Mouse (Mus musculus) MEL (cell line): ENCODE measurements around the gene Nbas. TPM values are rescaled to one million over a fixed set of nuclear protein-coding genes. Genes with fewer than 3 reads are reported as not detected.

ENCODE experiments used
- DNase-seq: peaks from one replicate; pipeline ENCODE4 v3.0.0; 2011; ENCODE audit warnings: low read depth, low spot score
- H3K27ac ChIP-seq: 2 replicates; pipeline ENCODE4 v1.5.1; 2012; ENCODE audit warnings: low read depth, mild to moderate bottlenecking, control low read depth, low read length, moderate library complexity; ENCODE audit not compliant: control insufficient read depth
- H3K27me3 ChIP-seq, 2 experiments: fragments of 150-350 bp in 1 of 2; sonication (generic) in 1 of 2; 2 replicates each; pipeline ENCODE4 v1.6.1; 2012; ENCODE audit warnings: low read length in 2 of 2, mild to moderate bottlenecking in 2 of 2, improper control_type of control experiment in 1 of 2, moderate library complexity in 1 of 2; ENCODE audit not compliant: insufficient read depth in 2 of 2, control insufficient read depth in 1 of 2
- H3K36me3 ChIP-seq, 2 experiments: 2 replicates each; pipeline ENCODE4 v1.6.1; 2012 to 2014; ENCODE audit warnings: low read length in 2 of 2, improper control_type of control experiment in 1 of 2, inconsistent platforms in 1 of 2, mild to moderate bottlenecking in 1 of 2; ENCODE audit not compliant: insufficient read depth in 2 of 2, control insufficient read depth in 1 of 2
- H3K4me1 ChIP-seq, 2 experiments: fragments of 150-350 bp in 1 of 2; sonication (generic) in 1 of 2; 2 replicates each; pipeline ENCODE4 v1.6.1; 2012; ENCODE audit warnings: low read length in 2 of 2, improper control_type of control experiment in 1 of 2, mild to moderate bottlenecking in 1 of 2; ENCODE audit not compliant: insufficient read depth in 2 of 2, control insufficient read depth in 1 of 2
- H3K4me3 ChIP-seq, 2 experiments: fragments of 150-350 bp in 1 of 2; sonication (generic) in 1 of 2; 2 replicates each; pipeline ENCODE4 v1.5.1; 2012; ENCODE audit warnings: low read depth in 2 of 2, low read length in 2 of 2, mild to moderate bottlenecking in 2 of 2, moderate library complexity in 2 of 2, control low read depth in 1 of 2, improper control_type of control experiment in 1 of 2; ENCODE audit not compliant: control insufficient read depth in 1 of 2, insufficient read depth in 1 of 2
- H3K79me2 ChIP-seq: 2 replicates; pipeline ENCODE4 v1.6.1; 2012; ENCODE audit warnings: mild to moderate bottlenecking, low read length, moderate library complexity; ENCODE audit not compliant: control insufficient read depth, poor library complexity, insufficient read depth
- H3K9ac ChIP-seq: 2 replicates; pipeline ENCODE4 v1.6.1; 2012; ENCODE audit warnings: low read depth, mild to moderate bottlenecking, control low read depth, low read length, moderate library complexity; ENCODE audit not compliant: control insufficient read depth, poor library complexity, severe bottlenecking
- H3K9me3 ChIP-seq: fragments of 150-350 bp; sonication (generic); replicated peaks from 2 replicates; pipeline ENCODE4 v1.6.1; 2012; ENCODE audit warnings: mild to moderate bottlenecking, low read length, improper control_type of control experiment, moderate library complexity; ENCODE audit not compliant: insufficient read depth
- BHLHE40 ChIP-seq: IDR thresholded peaks from 2 replicates; pipeline ENCODE4 v1.6.1; 2012; ENCODE audit warnings: low read depth, mild to moderate bottlenecking, inconsistent platforms, low read length, improper control_type of control experiment, borderline replicate concordance
- CHD2 ChIP-seq: IDR thresholded peaks from 2 replicates; pipeline ENCODE4 v1.6.1; 2011; ENCODE audit warnings: low read length, improper control_type of control experiment
- E2F4 ChIP-seq: IDR thresholded peaks from 2 replicates; pipeline ENCODE4 v1.6.1; 2011; ENCODE audit warnings: low read depth, low read length, improper control_type of control experiment, borderline replicate concordance
- ETS1 ChIP-seq: IDR thresholded peaks from 2 replicates; pipeline ENCODE4 v1.6.1; 2012; ENCODE audit warnings: low read depth, mild to moderate bottlenecking, inconsistent platforms, low read length, improper control_type of control experiment, moderate library complexity
- GABPA ChIP-seq: IDR thresholded peaks from 2 replicates; pipeline ENCODE4 v1.6.1; 2012; ENCODE audit warnings: low read depth, mild to moderate bottlenecking, inconsistent platforms, low read length, improper control_type of control experiment, moderate library complexity
- GATA1 ChIP-seq: IDR thresholded peaks from 2 replicates; pipeline ENCODE4 v1.6.1; 2011; ENCODE audit warnings: low read depth, low read length, improper control_type of control experiment
- HCFC1 ChIP-seq: IDR thresholded peaks from 2 replicates; pipeline ENCODE4 v1.6.1; 2012; ENCODE audit warnings: low read depth, mild to moderate bottlenecking, inconsistent platforms, low read length, improper control_type of control experiment, moderate library complexity
- JUND ChIP-seq: IDR thresholded peaks from 2 replicates; pipeline ENCODE4 v1.6.1; 2011; ENCODE audit warnings: low read depth, mild to moderate bottlenecking, improper control_type of control experiment, low read length
- KAT2A ChIP-seq: conservative IDR thresholded peaks from 2 replicates; pipeline ENCODE4 v1.6.1; 2012; ENCODE audit warnings: low read depth, low read length, improper control_type of control experiment, inconsistent platforms
- MAFK ChIP-seq: IDR thresholded peaks from 2 replicates; pipeline ENCODE4 v1.6.1; 2011; ENCODE audit warnings: low read depth, mild to moderate bottlenecking, low read length, improper control_type of control experiment, borderline replicate concordance
- MXI1 ChIP-seq: IDR thresholded peaks from 2 replicates; pipeline ENCODE4 v1.6.1; 2011; ENCODE audit warnings: mild to moderate bottlenecking, low read depth, low read length, improper control_type of control experiment
- MYB ChIP-seq: IDR thresholded peaks from 2 replicates; pipeline ENCODE4 v1.6.1; 2011; ENCODE audit warnings: mild to moderate bottlenecking, low read depth, low read length, improper control_type of control experiment
- MYC ChIP-seq: IDR thresholded peaks from 2 replicates; pipeline ENCODE4 v1.6.1; 2011; ENCODE audit warnings: low read depth, mild to moderate bottlenecking, low read length, improper control_type of control experiment, moderate library complexity
- NRF1 ChIP-seq: IDR thresholded peaks from 2 replicates; pipeline ENCODE4 v1.6.1; 2014; ENCODE audit warnings: low read depth, mild to moderate bottlenecking, inconsistent platforms, low read length, improper control_type of control experiment, moderate library complexity; ENCODE audit not compliant: poor library complexity, insufficient read depth, severe bottlenecking
- POLR2AphosphoS5 ChIP-seq: IDR thresholded peaks from 2 replicates; pipeline ENCODE4 v1.6.1; 2012; ENCODE audit warnings: low read depth, borderline replicate concordance, mild to moderate bottlenecking, inconsistent platforms, low read length, moderate library complexity, mixed read lengths
- RAD21 ChIP-seq: IDR thresholded peaks from 2 replicates; pipeline ENCODE4 v1.6.1; 2011; ENCODE audit warnings: mild to moderate bottlenecking, low read depth, low read length, improper control_type of control experiment
- TAL1 ChIP-seq: IDR thresholded peaks from 2 replicates; pipeline ENCODE4 v1.6.1; 2012; ENCODE audit warnings: mild to moderate bottlenecking, inconsistent platforms, low read length, moderate library complexity, mixed read lengths
- TBP ChIP-seq: IDR thresholded peaks from 2 replicates; pipeline ENCODE4 v1.8.0; 2011; ENCODE audit warnings: low read depth, low read length, improper control_type of control experiment
- UBTF ChIP-seq: IDR thresholded peaks from 2 replicates; pipeline ENCODE4 v1.6.1; 2012; ENCODE audit warnings: low read depth, mild to moderate bottlenecking, inconsistent platforms, low read length, improper control_type of control experiment, moderate library complexity, borderline replicate concordance; ENCODE audit not compliant: insufficient read depth
- USF1 ChIP-seq: IDR thresholded peaks from 2 replicates; pipeline ENCODE4 v1.6.1; 2014; ENCODE audit warnings: low read depth, mild to moderate bottlenecking, inconsistent platforms, low read length, improper control_type of control experiment, moderate library complexity
- ZC3H11A ChIP-seq: IDR thresholded peaks from 2 replicates; pipeline ENCODE4 v1.6.1; 2012; ENCODE audit warnings: low read depth, mild to moderate bottlenecking, inconsistent platforms, low read length, improper control_type of control experiment
- ZMIZ1 ChIP-seq: IDR thresholded peaks from 2 replicates; pipeline ENCODE4 v1.6.1; 2012; ENCODE audit warnings: low read depth, mild to moderate bottlenecking, inconsistent platforms, low read length, improper control_type of control experiment, moderate library complexity
- ZNF384 ChIP-seq: IDR thresholded peaks from 2 replicates; pipeline ENCODE4 v1.6.1; 2012; ENCODE audit warnings: low read depth, mild to moderate bottlenecking, inconsistent platforms, low read length, improper control_type of control experiment
- polyA plus RNA-seq, 2 experiments: library from polyadenylated mRNA; stranded (reverse) in 1 of 2; unstranded in 1 of 2; fragments of >175 nt in 1 of 2; fragments of >200 nt in 1 of 2; gene quantifications; 2 replicates each; pipeline versions ENCODE4 v1.2.1 to v1.2.4; 2012; ENCODE audit warnings: low replicate concordance in 2 of 2, low read depth in 1 of 2; ENCODE audit not compliant: insufficient read length in 2 of 2, insufficient read depth in 1 of 2, missing spikeins in 1 of 2
- total RNA-seq: library from RNA; depleted of rRNA; stranded (reverse); fragments of 300-350 nt; gene quantifications from 2 replicates; pipeline ENCODE4 v1.2.3, GENCODE M21; 2012

The Nbas gene
- total and polyA plus RNA-seq, 3 experiments: 24.2 to 25.7 TPM; not detected in 1

- Histone ChIP-seq H3K9me3 (no peaks in the 10 kb centered on the region), H3K4me3 (no peak overlapping the region), H3K27ac (no peak overlapping the region), H3K36me3 (no peaks in the 10 kb centered on the region), H3K27me3 (no peaks in the 10 kb centered on the region), H3K9ac (no peak overlapping the region), H3K79me2 (no peaks in the 10 kb centered on the region), H3K4me1 (no peaks in the 10 kb centered on the region)
- TF ChIP-seq RAD21 (no peak), POLR2AphosphoS5 (no peak), NRF1 (no peak), USF1 (no peak), TAL1 (no peak), MYB (no peak), MYC (no peak), KAT2A (no peak), CHD2 (no peak)
- DNase-seq: no peak
These were observed 320.1 kb downstream of the Nbas start for GRCm38 (mm10) chr12:13589021-13589420.

- Histone ChIP-seq H3K4me1 (no peaks in the 10 kb centered on the region), H3K9ac (no peak overlapping the region), H3K79me2 (no peaks in the 10 kb centered on the region), H3K27me3 (no peaks in the 10 kb centered on the region), H3K36me3 (no peaks in the 10 kb centered on the region), H3K4me3 (no peak overlapping the region), H3K27ac (no peak overlapping the region), H3K9me3 (no peaks in the 10 kb centered on the region)
- DNase-seq: no peak
- no peak for TF ChIP-seq ZC3H11A
- TF ChIP-seq KAT2A: no peak
- no peak for TF ChIP-seq TBP
- no peak for TF ChIP-seq USF1
- no peak for TF ChIP-seq GATA1
- TF ChIP-seq ZMIZ1: no peak
- TF ChIP-seq HCFC1: no peak
These were observed 326.0 kb downstream of the Nbas start for GRCm38 (mm10) chr12:13594746-13595469.

GRCm38 (mm10) chr12:13597026-13597425 is 328.1 kb downstream of the Nbas start:
- TF ChIP-seq GABPA (no peak), BHLHE40 (no peak), MXI1 (no peak), RAD21 (no peak), MAFK (no peak), E2F4 (no peak), ETS1 (no peak), JUND (no peak), UBTF (no peak), ZNF384 (no peak), MYC (no peak), ZMIZ1 (no peak)
- H3K4me1 ChIP-seq: no peaks in the 10 kb centered on the region
- DNase-seq: no peak
- H3K36me3 ChIP-seq: no peaks in the 10 kb centered on the region
- no peaks in the 10 kb centered on the region for H3K27me3 ChIP-seq
- H3K9ac ChIP-seq: no peak overlapping the region
- H3K27ac ChIP-seq: no peak overlapping the region
- no peaks in the 10 kb centered on the region for H3K9me3 ChIP-seq
- no peaks in the 10 kb centered on the region for H3K79me2 ChIP-seq
- H3K4me3 ChIP-seq: no peak overlapping the region
